Comparison of ENCODE assay signal across 12 mouse cellular contexts in the genomic region with DNA sequence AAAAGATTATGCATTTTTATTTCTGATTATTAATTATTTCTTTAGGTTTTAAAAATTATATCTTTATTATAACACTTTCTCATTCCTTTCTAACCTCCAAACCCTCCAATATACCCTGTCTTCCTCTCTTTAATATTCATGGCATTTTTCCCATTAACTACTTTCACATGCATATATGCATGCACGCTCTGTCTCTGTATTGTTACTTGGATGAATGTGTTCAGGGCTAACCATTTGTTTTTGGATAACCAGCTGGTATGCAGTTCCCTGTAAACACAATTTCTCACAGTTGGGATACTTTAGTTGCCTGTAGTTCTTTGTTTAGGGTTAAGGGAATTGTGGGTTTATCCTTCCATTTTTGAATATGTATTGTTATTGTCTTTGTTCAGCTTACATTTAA.
"Had no signal": no experiment of that assay in that cellular context is flagged by ENCODE, and none has a peak within 500 bp of the region (broad histone marks: within the 10 kb centered on the region; RNA-seq: fewer than 3 reads in every experiment).

No protein-coding gene starts in this region.

- H3K9me3 ChIP-seq: limb, embryonic 15.5 days; liver, embryonic 12.5 days; megakaryocyte, embryonic 14.5 days; midbrain, embryonic 15.5 days had no signal

- H3K4me3 ChIP-seq: left cerebral cortex, adult 2 months; limb, embryonic 15.5 days; liver, embryonic 12.5 days; megakaryocyte, embryonic 14.5 days; midbrain, embryonic 15.5 days had no signal

- H3K4me2 ChIP-seq: limb, embryonic 15.5 days; liver, embryonic 12.5 days; lung, embryonic 14.5 days; midbrain, embryonic 15.5 days had no signal

- H3K27me3 ChIP-seq: limb, embryonic 15.5 days; liver, embryonic 12.5 days; megakaryocyte, embryonic 14.5 days; midbrain, embryonic 15.5 days had no signal

- DNase-seq: kidney, adult 8-10 months; kidney, postnatal 25 days; lung, embryonic 14.5 days; lung, postnatal 14 days; thymus, postnatal 4 days had no signal

- H3K36me3 ChIP-seq: limb, embryonic 15.5 days; liver, embryonic 12.5 days; midbrain, embryonic 15.5 days had no signal

- H3K9ac ChIP-seq: limb, embryonic 15.5 days; liver, embryonic 12.5 days; lung, embryonic 14.5 days; midbrain, embryonic 15.5 days had no signal

- H3K27ac ChIP-seq: left cerebral cortex, adult 2 months; limb, embryonic 15.5 days; liver, embryonic 12.5 days; macrophage; midbrain, embryonic 15.5 days; stomach, postnatal 0 days had no signal

- ATAC-seq: liver, embryonic 12.5 days; midbrain, embryonic 15.5 days had no signal

- H3K4me1 ChIP-seq: limb, embryonic 15.5 days; liver, embryonic 12.5 days; megakaryocyte, embryonic 14.5 days; midbrain, embryonic 15.5 days had no signal
